Mouse (Mus musculus) lung, adult 2 months (tissue): Measurements from ENCODE around the gene Hoxd9.

ENCODE experiments used
- CTCF ChIP-seq: fragments of 200-500 bp; IDR thresholded peaks from 2 replicates; pipeline ENCODE4 v1.5.1; 2011; ENCODE audit warnings: mild to moderate bottlenecking, low read length, control low read depth; ENCODE audit not compliant: insufficient read depth
- POLR2A ChIP-seq: fragments of 200-500 bp; IDR thresholded peaks from 2 replicates; pipeline ENCODE4 v1.6.1; 2011; ENCODE audit warnings: low read depth, mild to moderate bottlenecking, control low read depth, low read length, borderline replicate concordance; ENCODE audit errors: extremely low read depth

- no peak for TF ChIP-seq POLR2A
- TF ChIP-seq CTCF: no peak
Measured at GRCm38 (mm10) chr2:74670632-74671188, 26.8 kb upstream of the Hoxd9 start.
